Mouse (Mus musculus): ENCODE data around the gene Fmnl2.

Gene Fmnl2

GRCm38 (mm10) chr2:53105408-53105807, 247.7 kb downstream of the Fmnl2 start:
- DNase-seq (ENCODE audit: low read depth, low spot score), result no peak

- no peak for DNase-seq (ENCODE audit: low read depth, low spot score)
Measured at GRCm38 (mm10) chr2:53106056-53106455, 248.4 kb downstream of the Fmnl2 start.

- DNase-seq (ENCODE audit: low read depth, low spot score), result no peak
Measured at GRCm38 (mm10) chr2:53106472-53106871, 248.8 kb downstream of the Fmnl2 start.

GRCm38 (mm10) chr2:53108547-53108946, 250.9 kb downstream of the Fmnl2 start:
- DNase-seq (ENCODE audit: low read depth, low spot score), result no peak

- peak; percentile 4 for DNase-seq (ENCODE audit: low read depth, low spot score)
Measured at GRCm38 (mm10) chr2:53121797-53122196, 264.1 kb downstream of the Fmnl2 start.

GRCm38 (mm10) chr2:53125998-53126397, 268.3 kb downstream of the Fmnl2 start:
- no peak for DNase-seq (ENCODE audit: low read depth, low spot score)

GRCm38 (mm10) chr2:53129070-53129469, 271.4 kb downstream of the Fmnl2 start:
- DNase-seq (ENCODE audit: low read depth, low spot score), result no peak

GRCm38 (mm10) chr2:53131567-53131966, 273.9 kb downstream of the Fmnl2 start:
- no peak for DNase-seq (ENCODE audit: low read depth, low spot score)

GRCm38 (mm10) chr2:53146852-53147251, 289.2 kb downstream of the Fmnl2 start:
- no peak for DNase-seq (ENCODE audit: low read depth, low spot score)

GRCm38 (mm10) chr2:53173966-53174365, 316.3 kb downstream of the Fmnl2 start:
- DNase-seq (ENCODE audit: low read depth, low spot score), result no peak

- no peak for DNase-seq (ENCODE audit: low read depth, low spot score)
Measured at GRCm38 (mm10) chr2:53178966-53179365, 321.3 kb downstream of the Fmnl2 start.

- no peak for DNase-seq (ENCODE audit: low read depth, low spot score)
Measured at GRCm38 (mm10) chr2:53179876-53180275, 322.2 kb downstream of the Fmnl2 start.

All from c-Kit-negative CD71-positive TER-119-positive erythroid progenitor cells, embryonic 14.5 days (primary cell).